Mouse (Mus musculus): ENCODE results near the gene Mreg. TPM values are rescaled to one million over a fixed set of nuclear protein-coding genes. Genes with fewer than 3 reads are reported as not detected.
A peak's percentile ranks its signal among the peaks of the same experiment; 100 is the strongest.
"Not testable (repeated sequence)": the region's sequence is repeated elsewhere in the genome, so short reads cannot be mapped to it uniquely, and the experiment has no call there.

The Mreg gene
- total and polyA plus RNA-seq, 3 experiments, result not detected

DNA sequence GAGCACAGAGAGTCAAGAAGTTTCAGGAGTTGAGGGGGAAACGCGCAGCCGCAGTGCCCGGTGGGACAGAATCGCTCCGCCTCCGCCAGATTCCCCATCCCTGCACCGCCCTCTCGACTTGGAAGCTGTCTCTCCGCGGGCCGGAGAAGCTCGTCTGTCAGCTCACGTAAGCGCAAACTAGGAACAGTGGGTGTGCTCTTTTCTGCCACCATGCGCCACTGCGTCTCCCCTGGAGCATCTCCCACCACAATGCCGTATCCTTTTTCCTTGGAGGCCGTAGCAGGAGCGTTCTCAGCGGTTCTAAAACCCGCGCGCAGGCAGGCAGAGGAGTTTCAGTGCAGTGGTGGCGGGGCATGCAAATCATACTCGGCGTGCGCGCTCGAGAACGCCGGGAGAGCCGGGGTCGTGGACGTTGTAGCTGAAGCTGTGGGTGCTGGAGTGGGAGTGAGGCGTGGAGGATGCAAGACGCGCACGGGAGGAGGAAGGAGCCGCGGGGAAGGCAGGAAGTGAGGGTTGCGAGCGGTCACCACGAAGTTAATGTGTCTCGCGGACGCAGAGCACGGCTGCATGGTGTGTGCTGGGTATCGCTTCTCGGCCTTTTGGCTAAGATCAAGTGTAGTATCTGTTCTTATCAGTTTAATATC is 24.4 kb upstream of the Mreg start:
- not testable (repeated sequence) for H3K79me2 ChIP-seq (ENCODE audit: control insufficient read depth, insufficient read depth, low read length, poor library complexity); H3K4me1 ChIP-seq (ENCODE audit: control insufficient read depth in 1 of 2, insufficient read depth in 2 of 2, low read length in 2 of 2); H3K27me3 ChIP-seq (ENCODE audit: control insufficient read depth in 1 of 2, insufficient read depth in 2 of 2, low read length in 2 of 2); H3K9me3 ChIP-seq (replicated peaks; ENCODE audit: insufficient read depth, low read length); H3K36me3 ChIP-seq (ENCODE audit: control insufficient read depth in 1 of 2, insufficient read depth in 2 of 2, low read length in 2 of 2)
- Histone ChIP-seq H3K4me3 (ENCODE audit: control insufficient read depth in 1 of 2, insufficient read depth in 1 of 2, low read depth in 2 of 2, low read length in 2 of 2) (peak overlapping the region; percentile 57 to 71), H3K27ac (ENCODE audit: control insufficient read depth, low read depth, low read length) (peak overlapping the region; percentile 46), H3K9ac (ENCODE audit: control insufficient read depth, low read depth, low read length, poor library complexity, severe bottlenecking) (peak overlapping the region; percentile 66)
- DNase-seq (ENCODE audit: low read depth, low spot score), result peak; percentile 87
- TF ChIP-seq POLR2A (IDR thresholded peaks at IDR 0.05; ENCODE audit: control insufficient read depth in 1 of 2, insufficient read depth in 1 of 2, low read depth in 1 of 2, low read length in 2 of 2, poor library complexity in 1 of 2) (peak; percentile 40 to 77; a peak in 2 of 4 replicates), TBP (IDR thresholded peaks at IDR 0.05; ENCODE audit: low read depth, low read length) (peak; percentile 67; the same call in 1 of the 2 replicates)

DNA sequence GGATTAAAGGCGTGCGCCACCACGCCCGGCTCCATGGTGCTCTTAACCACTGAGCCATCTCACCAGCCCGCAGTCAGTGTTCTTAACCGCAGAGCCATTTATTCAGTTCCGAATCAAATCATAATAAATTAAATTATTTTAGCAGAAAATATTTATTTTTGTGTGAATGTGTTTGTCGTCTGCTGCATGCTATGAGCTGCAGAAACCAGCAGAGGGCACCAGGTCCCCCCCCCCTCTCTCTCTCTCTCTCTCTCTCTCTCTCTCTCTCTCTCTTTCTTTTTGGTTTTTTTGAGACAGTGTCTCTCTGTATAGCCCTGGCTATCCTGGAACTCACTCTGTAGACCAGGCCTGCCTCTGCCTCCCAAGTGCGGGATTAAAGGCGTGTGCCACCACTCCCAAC is 20.5 kb upstream of the Mreg start:
- H3K9ac ChIP-seq (ENCODE audit: control insufficient read depth, low read depth, low read length, poor library complexity, severe bottlenecking), result peak overlapping the region; percentile 1
- not testable (repeated sequence) for H3K27me3 ChIP-seq (ENCODE audit: control insufficient read depth in 1 of 2, insufficient read depth in 2 of 2, low read length in 2 of 2); H3K9me3 ChIP-seq (replicated peaks; ENCODE audit: insufficient read depth, low read length); H3K79me2 ChIP-seq (ENCODE audit: control insufficient read depth, insufficient read depth, low read length, poor library complexity); H3K27ac ChIP-seq (ENCODE audit: control insufficient read depth, low read depth, low read length); H3K4me1 ChIP-seq (ENCODE audit: control insufficient read depth in 1 of 2, insufficient read depth in 2 of 2, low read length in 2 of 2); H3K36me3 ChIP-seq (ENCODE audit: control insufficient read depth in 1 of 2, insufficient read depth in 2 of 2, low read length in 2 of 2)
- TF ChIP-seq ZNF384 (IDR thresholded peaks at IDR 0.05; ENCODE audit: low read depth, low read length) (peak; percentile 53; the same call in 1 of the 2 replicates), CTCF (IDR thresholded peaks at IDR 0.05 in 2 of 3, conservative IDR thresholded peaks at IDR 0.05 in 1 of 3; ENCODE audit: control insufficient read depth in 1 of 3, insufficient read depth in 1 of 3, low read depth in 2 of 3, low read length in 3 of 3, poor library complexity in 1 of 3, severe bottlenecking in 1 of 3) (peak; percentile 35 to 71 (median 55)), MAZ (IDR thresholded peaks at IDR 0.05; ENCODE audit: low read depth, low read length) (peak; percentile 89), JUND (IDR thresholded peaks at IDR 0.05; ENCODE audit: low read depth, low read length) (peak; percentile 93)
- peak overlapping the region in 1 of 2 experiments; percentile 10; a peak in 2 of 4 replicates for H3K4me3 ChIP-seq (ENCODE audit: control insufficient read depth in 1 of 2, insufficient read depth in 1 of 2, low read depth in 2 of 2, low read length in 2 of 2)
- DNase-seq (ENCODE audit: low read depth, low spot score), result peak; percentile 45

DNA sequence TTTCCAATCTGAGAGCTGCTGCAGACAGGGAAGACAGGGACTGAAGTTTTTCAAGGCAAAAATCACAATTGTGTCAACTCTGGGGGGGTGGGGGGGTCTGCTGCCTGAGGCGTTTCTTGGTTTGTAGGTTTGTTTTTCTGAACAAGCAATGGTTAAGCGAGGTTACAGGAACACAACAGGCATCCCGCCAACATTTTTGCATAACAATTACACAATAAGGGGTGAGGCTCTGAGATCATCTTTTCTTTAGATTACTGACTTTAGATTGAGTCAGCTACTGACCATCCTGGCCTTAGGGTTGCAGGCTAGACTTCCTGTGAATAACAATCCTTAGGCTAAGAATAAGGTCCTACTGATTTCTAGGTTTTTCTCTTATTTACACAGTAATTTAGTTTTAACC is 16.9 kb upstream of the Mreg start:
- Histone ChIP-seq H3K79me2 (ENCODE audit: control insufficient read depth, insufficient read depth, low read length, poor library complexity) (no peaks in the 10 kb centered on the region), H3K27ac (ENCODE audit: control insufficient read depth, low read depth, low read length) (no peak overlapping the region), H3K4me1 (ENCODE audit: control insufficient read depth in 1 of 2, insufficient read depth in 2 of 2, low read length in 2 of 2) (peaks cover 0 to 6% of the 10 kb centered on the region in 2 experiments; a peak in 1 of 4 replicates), H3K27me3 (ENCODE audit: control insufficient read depth in 1 of 2, insufficient read depth in 2 of 2, low read length in 2 of 2) (no peaks in the 10 kb centered on the region; a peak in 1 of 4 replicates), H3K9me3 (replicated peaks; ENCODE audit: insufficient read depth, low read length) (no peaks in the 10 kb centered on the region), H3K9ac (ENCODE audit: control insufficient read depth, low read depth, low read length, poor library complexity, severe bottlenecking) (no peak overlapping the region), H3K4me3 (ENCODE audit: control insufficient read depth in 1 of 2, insufficient read depth in 1 of 2, low read depth in 2 of 2, low read length in 2 of 2) (no peak overlapping the region), H3K36me3 (ENCODE audit: control insufficient read depth in 1 of 2, insufficient read depth in 2 of 2, low read length in 2 of 2) (no peaks in the 10 kb centered on the region)
- no peak for DNase-seq (ENCODE audit: low read depth, low spot score)
- TF ChIP-seq JUND (IDR thresholded peaks at IDR 0.05; ENCODE audit: low read depth, low read length) (no peak), KAT2A (conservative IDR thresholded peaks at IDR 0.05; ENCODE audit: low read depth, low read length) (no peak), CHD1 (IDR thresholded peaks at IDR 0.05; ENCODE audit: low read depth, low read length) (no peak), HCFC1 (IDR thresholded peaks at IDR 0.05; ENCODE audit: low read depth, low read length) (no peak), BHLHE40 (IDR thresholded peaks at IDR 0.05; ENCODE audit: borderline replicate concordance, low read depth, low read length) (no peak), ZMIZ1 (IDR thresholded peaks at IDR 0.05; ENCODE audit: low read depth, low read length) (no peak), GABPA (IDR thresholded peaks at IDR 0.05; ENCODE audit: low read depth, low read length) (no peak), POLR2AphosphoS2 (IDR thresholded peaks at IDR 0.05; ENCODE audit: low read length) (no peak), RAD21 (IDR thresholded peaks at IDR 0.05; ENCODE audit: low read depth, low read length) (no peak), MYC (IDR thresholded peaks at IDR 0.05; ENCODE audit: low read depth, low read length) (no peak), ZKSCAN1 (IDR thresholded peaks at IDR 0.05; ENCODE audit: low read depth, low read length) (no peak), NELFE (IDR thresholded peaks at IDR 0.05; ENCODE audit: low read depth, low read length) (no peak), MEF2A (IDR thresholded peaks at IDR 0.05; ENCODE audit: extremely low read depth, insufficient replicate concordance, low read depth, low read length, poor library complexity, severe bottlenecking) (no peak), NRF1 (IDR thresholded peaks at IDR 0.05; ENCODE audit: insufficient read depth, low read depth, low read length, poor library complexity, severe bottlenecking) (no peak), ETS1 (IDR thresholded peaks at IDR 0.05; ENCODE audit: low read depth, low read length) (no peak), CTCF (IDR thresholded peaks at IDR 0.05 in 2 of 3, conservative IDR thresholded peaks at IDR 0.05 in 1 of 3; ENCODE audit: control insufficient read depth in 1 of 3, insufficient read depth in 1 of 3, low read depth in 2 of 3, low read length in 3 of 3, poor library complexity in 1 of 3, severe bottlenecking in 1 of 3) (no peak), MAX (IDR thresholded peaks at IDR 0.05; ENCODE audit: low read length) (no peak)

All from MEL (cell line).